In genomic region chr7:67758858-67759628, GRCm38 (mm10) we compare ENCODE assay signal across 8 mouse cellular contexts. TPM values are rescaled to one million over a fixed set of nuclear protein-coding genes. Genes with fewer than 3 reads are reported as not detected.
DNase-seq lines count a peak whose midpoint lies in the region; ATAC-seq lines count a peak whose summit lies in the region.

No protein-coding gene starts in this region.

- peaks cover 39% of the 10 kb centered on the region for H3K27me3 ChIP-seq in embryonic facial prominence, embryonic 15.5 days
- peaks cover 4% of the 10 kb centered on the region; the same call in 1 of the 2 replicates for H3K27me3 ChIP-seq in lung, embryonic 16.5 days (ENCODE audit: control insufficient read depth, insufficient read depth, low read depth, low read length)

- no peaks in the 10 kb centered on the region for H3K36me3 ChIP-seq in embryonic facial prominence, embryonic 15.5 days
- no peaks in the 10 kb centered on the region for H3K36me3 ChIP-seq in lung, embryonic 16.5 days (ENCODE audit: control insufficient read depth, insufficient read depth, low read length)

- intact Hi-C loops in heart, postnatal 25 days (cut with DNase I) = loop anchor here (1.0 to 10.0 kb wide), 4 partner anchors 37 to 534 kb away; partner anchors contain the start of gene Lysmd4

- peak; percentile 12 for DNase-seq in CD4-positive helper T cell, adult 2 months (ENCODE audit: low read depth, low spot score)
- peak; percentile 39 for DNase-seq in NIH3T3 (ENCODE audit: low read depth)
- peak; percentile 20 for DNase-seq in heart, postnatal 25 days (ENCODE audit: low spot score)
- DNase-seq in layer of hippocampus, postnatal 14 days (ENCODE audit: low spot score in 2 of 2) = peak; percentile 55 to 73
- DNase-seq in retina, postnatal 1 day = peak; percentile 81
- DNase-seq in adipocyte (ENCODE audit: low spot score) = no peak

- H3K9me3 ChIP-seq in embryonic facial prominence, embryonic 15.5 days (replicated peaks) = no peaks in the 10 kb centered on the region
- H3K9me3 ChIP-seq in lung, embryonic 16.5 days (ENCODE audit: control insufficient read depth, low read length) = no peaks in the 10 kb centered on the region

- H3K4me1 ChIP-seq in embryonic facial prominence, embryonic 15.5 days = peaks cover 22% of the 10 kb centered on the region
- H3K4me1 ChIP-seq in lung, embryonic 16.5 days (replicated peaks; ENCODE audit: control insufficient read depth, insufficient read depth, low read length) = peaks cover 8% of the 10 kb centered on the region; the same call in 1 of the 2 replicates

- ATAC-seq in embryonic facial prominence, embryonic 15.5 days (ENCODE audit: insufficient number of reproducible peaks, low FRiP score, low TSS enrichment, low read depth) = peak; percentile 77
- peak; percentile 79 for ATAC-seq in lung, embryonic 16.5 days (ENCODE audit: low read depth)

- H3K4me2 ChIP-seq in embryonic facial prominence, embryonic 15.5 days (replicated peaks) = peak overlapping the region; percentile 100
- peak overlapping the region; percentile 100 for H3K4me2 ChIP-seq in lung, embryonic 16.5 days (ENCODE audit: low read depth, low read length)

- H3K9ac ChIP-seq in embryonic facial prominence, embryonic 15.5 days = peak overlapping the region; percentile 33
- peak overlapping the region; percentile 71 for H3K9ac ChIP-seq in lung, embryonic 16.5 days (ENCODE audit: low read length)

- WGBS in embryonic facial prominence, embryonic 15.5 days = under 1% methylated on average over 88 of the region's 92 CpGs
- under 1% methylated on average over 84 of the region's 92 CpGs for WGBS in lung, embryonic 16.5 days

- H3K4me3 ChIP-seq in embryonic facial prominence, embryonic 15.5 days (replicated peaks) = peak overlapping the region; percentile 54
- peak overlapping the region; percentile 59 for H3K4me3 ChIP-seq in lung, embryonic 16.5 days (ENCODE audit: low read length)

- H3K27ac ChIP-seq in embryonic facial prominence, embryonic 15.5 days (replicated peaks) = no peak overlapping the region
- H3K27ac ChIP-seq in lung, embryonic 16.5 days (ENCODE audit: low read length) = peak overlapping the region; percentile 83

RNA-seq across cellular contexts. Expression of gene Synm, which starts 0.5 kb away (rescaled TPM):
- polyA plus RNA-seq in embryonic facial prominence, embryonic 15.5 days (2015; fragmentation: Nextera tagmentation; extraction: Ambion mirVana) = 1.1 and 1.9 TPM in 2 replicates
- 1 to 10 TPM; 7.8 to 9.2 TPM for total RNA-seq in heart, postnatal 25 days (2021)
- total RNA-seq in layer of hippocampus, postnatal 14 days (2021) = 10 to 100 TPM; 23.1 to 24.4 TPM
- polyA plus RNA-seq in lung, embryonic 16.5 days (2015; fragmentation: Nextera tagmentation; extraction: Ambion mirVana) = 12.9 and 13.8 TPM in 2 replicates
